Mouse (Mus musculus): ENCODE results near the gene Hif3a. TPM values are rescaled to one million over a fixed set of nuclear protein-coding genes. Genes with fewer than 3 reads are reported as not detected.

Gene Hif3a
- polyA plus RNA-seq, 1 experiment from 2014 or later, result 36.8 TPM

DNA sequence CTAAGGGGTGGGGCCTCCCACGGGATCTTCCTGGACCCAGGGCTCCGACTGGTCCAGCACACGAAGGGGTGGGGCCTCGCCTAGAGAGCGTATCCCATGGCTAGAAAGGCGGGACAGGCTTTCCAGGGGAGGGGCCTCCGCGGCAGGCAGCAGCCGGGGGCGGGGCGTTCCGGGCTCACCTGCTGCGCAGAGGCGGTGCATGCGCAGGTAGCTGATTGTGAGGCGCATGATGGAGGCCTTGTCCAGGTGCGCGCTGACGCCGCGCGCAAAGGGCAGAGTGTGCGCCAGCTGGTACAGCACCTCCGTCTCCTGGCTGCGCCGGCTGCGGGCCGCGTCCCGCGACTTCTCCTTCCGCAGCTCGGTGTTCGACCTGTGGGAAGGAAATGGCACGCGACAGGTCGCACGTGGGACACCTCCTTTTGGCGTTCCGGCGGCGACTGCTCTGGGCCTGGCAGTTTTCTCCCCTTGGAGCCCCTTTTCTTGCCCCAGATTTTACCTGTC is 6.1 kb downstream of the Hif3a start:
- Histone ChIP-seq H3K9me3 (replicated peaks) (no peaks in the 10 kb centered on the region), H3K27ac (ENCODE audit: poor library complexity, severe bottlenecking) (peak overlapping the region; percentile 98), H3K36me3 (peaks cover 32% of the 10 kb centered on the region), H3K4me3 (peak overlapping the region; percentile 62), H3K9ac (peak overlapping the region; percentile 82), H3K27me3 (replicated peaks) (no peaks in the 10 kb centered on the region), H3K4me2 (peak overlapping the region; percentile 92), H3K4me1 (replicated peaks) (peaks cover 51% of the 10 kb centered on the region)
- peak; percentile 86 for ATAC-seq (ENCODE audit: insufficient number of reproducible peaks, low FRiP score)
- under 1% methylated on average over 42 of the region's 42 CpGs for WGBS

GRCm38 (mm10) chr7:17055287-17055946 is 6.8 kb downstream of the Hif3a start:
- 0 out of 2 replicates have a peak overlapping the region, but pooled peaks have one; percentile 82 for H3K9ac ChIP-seq
- WGBS, result 84% methylated on average over 4 of the region's 4 CpGs
- H3K27ac ChIP-seq (ENCODE audit: poor library complexity, severe bottlenecking), result peak overlapping the region; percentile 98
- H3K36me3 ChIP-seq, result peaks cover 38% of the 10 kb centered on the region
- peak overlapping the region; percentile 62 for H3K4me3 ChIP-seq
- H3K9me3 ChIP-seq (replicated peaks), result no peaks in the 10 kb centered on the region
- H3K27me3 ChIP-seq (replicated peaks), result no peaks in the 10 kb centered on the region
- peak overlapping the region; percentile 92 for H3K4me2 ChIP-seq
- H3K4me1 ChIP-seq (replicated peaks), result peaks cover 50% of the 10 kb centered on the region
- ATAC-seq (ENCODE audit: insufficient number of reproducible peaks, low FRiP score), result no peak

- H3K4me3 ChIP-seq, result no peak overlapping the region
- no peaks in the 10 kb centered on the region for H3K27me3 ChIP-seq (replicated peaks)
- H3K27ac ChIP-seq (ENCODE audit: poor library complexity, severe bottlenecking), result no peak overlapping the region
- peaks cover 43% of the 10 kb centered on the region for H3K4me1 ChIP-seq (replicated peaks)
- no peak overlapping the region for H3K9ac ChIP-seq
- 83% methylated on average over 16 of the region's 16 CpGs for WGBS
- no peak overlapping the region for H3K4me2 ChIP-seq
- peaks cover 48% of the 10 kb centered on the region for H3K36me3 ChIP-seq
- H3K9me3 ChIP-seq (replicated peaks), result no peaks in the 10 kb centered on the region
- no peak for ATAC-seq (ENCODE audit: insufficient number of reproducible peaks, low FRiP score)
Observed at GRCm38 (mm10) chr7:17054325-17054989, 7.8 kb downstream of the Hif3a start.

GRCm38 (mm10) chr7:17050933-17051594 is 11.2 kb downstream of the Hif3a start:
- peaks cover 14% of the 10 kb centered on the region for H3K4me1 ChIP-seq (replicated peaks)
- no peak overlapping the region for H3K9ac ChIP-seq
- peak; percentile 43 for ATAC-seq (ENCODE audit: insufficient number of reproducible peaks, low FRiP score)
- WGBS, result 11% methylated on average over 15 of the region's 17 CpGs
- H3K4me2 ChIP-seq, result no peak overlapping the region
- H3K9me3 ChIP-seq (replicated peaks), result no peaks in the 10 kb centered on the region
- H3K36me3 ChIP-seq, result peaks cover 74% of the 10 kb centered on the region
- no peak overlapping the region for H3K4me3 ChIP-seq
- no peak overlapping the region for H3K27ac ChIP-seq (ENCODE audit: poor library complexity, severe bottlenecking)
- no peaks in the 10 kb centered on the region for H3K27me3 ChIP-seq (replicated peaks)

DNA sequence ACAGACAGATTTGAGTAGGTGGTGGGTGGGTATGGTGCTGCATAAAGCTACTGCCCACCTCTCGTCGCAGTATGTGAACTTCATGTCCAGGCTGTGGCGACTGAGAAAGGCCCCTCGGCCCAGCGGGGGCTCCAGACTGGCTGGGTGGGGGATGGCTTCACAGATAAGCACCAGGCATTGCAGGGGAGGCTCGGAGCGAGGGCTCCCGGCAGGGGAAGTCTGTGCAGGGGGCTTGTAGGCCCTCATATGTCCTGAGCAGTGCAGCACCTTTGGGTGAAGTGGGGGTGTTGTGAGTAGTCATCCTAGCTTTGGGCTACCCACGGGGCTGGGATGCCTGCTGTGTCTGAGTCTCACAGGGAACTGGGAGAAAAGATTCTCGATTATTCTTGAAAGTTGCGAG is 11.7 kb downstream of the Hif3a start:
- no peaks in the 10 kb centered on the region for H3K27me3 ChIP-seq (replicated peaks)
- H3K4me1 ChIP-seq (replicated peaks), result peaks cover 10% of the 10 kb centered on the region
- 36% methylated on average over 11 of the region's 11 CpGs for WGBS
- H3K4me3 ChIP-seq, result no peak overlapping the region
- peaks cover 75% of the 10 kb centered on the region for H3K36me3 ChIP-seq
- no peak for ATAC-seq (ENCODE audit: insufficient number of reproducible peaks, low FRiP score)
- no peak overlapping the region for H3K27ac ChIP-seq (ENCODE audit: poor library complexity, severe bottlenecking)
- no peak overlapping the region for H3K4me2 ChIP-seq
- no peak overlapping the region for H3K9ac ChIP-seq
- H3K9me3 ChIP-seq (replicated peaks), result no peaks in the 10 kb centered on the region

- Histone ChIP-seq H3K27me3 (replicated peaks) (no peaks in the 10 kb centered on the region), H3K9ac (no peak overlapping the region), H3K9me3 (replicated peaks) (peaks cover 2% of the 10 kb centered on the region; the same call in 1 of the 2 replicates), H3K4me3 (no peak overlapping the region), H3K4me2 (no peak overlapping the region), H3K27ac (ENCODE audit: poor library complexity, severe bottlenecking) (no peak overlapping the region), H3K36me3 (peaks cover 76% of the 10 kb centered on the region), H3K4me1 (replicated peaks) (0 out of 2 replicates have a peak, but pooled peaks cover 9% of the 10 kb centered on the region)
- WGBS, result 84% methylated on average over 10 of the region's 10 CpGs
- ATAC-seq (ENCODE audit: insufficient number of reproducible peaks, low FRiP score), result no peak
Observed at GRCm38 (mm10) chr7:17048431-17049190, 13.6 kb downstream of the Hif3a start.

DNA sequence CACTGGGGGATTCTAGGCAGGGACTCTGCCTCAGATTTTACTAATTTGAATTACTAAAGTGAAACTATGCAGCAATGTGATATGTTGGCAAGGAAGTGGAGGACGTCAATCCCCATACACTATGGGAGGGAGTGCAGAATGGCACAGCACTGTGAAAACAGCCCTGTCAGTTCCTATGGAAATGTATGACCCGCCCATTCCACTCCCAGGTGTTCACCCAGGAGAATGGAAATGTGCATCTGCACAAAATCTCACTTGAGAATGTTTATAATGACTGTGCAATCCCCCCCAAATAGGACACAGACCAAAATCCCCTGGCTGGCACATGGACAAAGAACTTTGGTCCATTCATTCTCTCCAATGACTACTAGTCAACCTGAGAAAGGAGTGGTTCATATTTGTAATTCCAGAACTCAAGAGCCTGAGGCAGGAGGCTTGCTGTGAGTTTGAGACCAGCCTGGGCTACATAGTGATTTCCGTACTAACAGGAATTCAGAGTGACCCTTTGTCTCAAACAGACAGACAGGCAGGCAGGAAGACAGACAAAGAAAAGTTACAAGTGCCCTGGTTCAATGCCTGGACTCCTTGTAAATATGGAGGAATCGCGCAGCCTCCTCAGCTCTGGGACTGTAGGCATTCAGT is 15.1 kb downstream of the Hif3a start:
- WGBS, result 91% methylated on average over 5 of the region's 5 CpGs
- Histone ChIP-seq H3K4me1 (replicated peaks) (0 out of 2 replicates have a peak, but pooled peaks cover 9% of the 10 kb centered on the region), H3K27me3 (replicated peaks) (no peaks in the 10 kb centered on the region), H3K9ac (no peak overlapping the region), H3K4me3 (no peak overlapping the region), H3K36me3 (peaks cover 83% of the 10 kb centered on the region), H3K9me3 (replicated peaks) (peaks cover 8% of the 10 kb centered on the region; the same call in 1 of the 2 replicates), H3K27ac (ENCODE audit: poor library complexity, severe bottlenecking) (no peak overlapping the region), H3K4me2 (no peak overlapping the region)
- ATAC-seq (ENCODE audit: insufficient number of reproducible peaks, low FRiP score), result no peak

GRCm38 (mm10) chr7:17045743-17046142 is 16.5 kb downstream of the Hif3a start:
- ATAC-seq (ENCODE audit: insufficient number of reproducible peaks, low FRiP score), result no peak
- Histone ChIP-seq H3K4me3 (no peak overlapping the region), H3K27ac (ENCODE audit: poor library complexity, severe bottlenecking) (no peak overlapping the region), H3K9me3 (replicated peaks) (peaks cover 8% of the 10 kb centered on the region; the same call in 1 of the 2 replicates), H3K4me2 (no peak overlapping the region), H3K36me3 (peaks cover 84% of the 10 kb centered on the region), H3K27me3 (replicated peaks) (no peaks in the 10 kb centered on the region), H3K4me1 (replicated peaks) (0 out of 2 replicates have a peak, but pooled peaks cover 5% of the 10 kb centered on the region), H3K9ac (no peak overlapping the region)
- 53% methylated on average over 1 of the region's 1 CpGs for WGBS

DNA sequence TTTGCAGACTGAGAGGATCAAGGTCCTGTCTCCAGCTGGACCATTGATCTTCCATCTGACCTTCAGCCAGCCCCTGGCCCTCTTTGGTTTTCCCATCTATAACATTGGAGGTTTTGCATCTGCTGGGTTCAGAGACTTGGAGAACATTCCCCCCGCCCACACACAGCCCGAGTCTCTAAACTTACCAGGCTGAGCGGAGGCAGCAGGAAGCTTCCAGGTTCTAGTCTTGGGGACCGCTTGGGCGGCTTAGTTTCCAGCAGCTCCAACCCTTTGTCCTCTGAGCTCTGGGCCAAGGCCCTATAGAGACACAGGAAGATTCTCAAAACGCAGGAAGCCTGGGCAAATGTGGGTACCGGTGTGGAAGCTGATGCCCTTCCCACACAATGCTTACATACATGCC is 22.9 kb downstream of the Hif3a start:
- H3K4me1 ChIP-seq (replicated peaks), result peaks cover 8% of the 10 kb centered on the region
- peaks cover 91% of the 10 kb centered on the region for H3K36me3 ChIP-seq
- no peak overlapping the region for H3K4me2 ChIP-seq
- peaks cover 8% of the 10 kb centered on the region; the same call in 1 of the 2 replicates for H3K9me3 ChIP-seq (replicated peaks)
- no peaks in the 10 kb centered on the region for H3K27me3 ChIP-seq (replicated peaks)
- no peak for ATAC-seq (ENCODE audit: insufficient number of reproducible peaks, low FRiP score)
- WGBS, result 93% methylated on average over 7 of the region's 7 CpGs
- no peak overlapping the region for H3K9ac ChIP-seq
- no peak overlapping the region for H3K27ac ChIP-seq (ENCODE audit: poor library complexity, severe bottlenecking)
- no peak overlapping the region for H3K4me3 ChIP-seq

GRCm38 (mm10) chr7:17038018-17038695 is 24.1 kb downstream of the Hif3a start:
- Histone ChIP-seq H3K9me3 (replicated peaks) (0 out of 2 replicates have a peak, but pooled peaks cover under 1% of the 10 kb centered on the region), H3K4me1 (replicated peaks) (peaks cover 8% of the 10 kb centered on the region), H3K27me3 (replicated peaks) (no peaks in the 10 kb centered on the region), H3K4me3 (no peak overlapping the region), H3K27ac (ENCODE audit: poor library complexity, severe bottlenecking) (no peak overlapping the region), H3K9ac (no peak overlapping the region), H3K36me3 (peaks cover 91% of the 10 kb centered on the region), H3K4me2 (no peak overlapping the region)
- WGBS, result 66% methylated on average over 9 of the region's 9 CpGs
- ATAC-seq (ENCODE audit: insufficient number of reproducible peaks, low FRiP score), result no peak
